Mouse (Mus musculus): ENCODE data around the gene Tmtc4.
A peak's percentile ranks its signal among the peaks of the same experiment; 100 is the strongest.

Gene Tmtc4

GRCm38 (mm10) chr14:122902884-122903283, 81.0 kb downstream of the Tmtc4 start:
- no peak for DNase-seq (ENCODE audit: low read depth, low spot score)

- DNase-seq (ENCODE audit: low read depth, low spot score): no peak
These were observed 81.7 kb downstream of the Tmtc4 start for GRCm38 (mm10) chr14:122902136-122902535.

- no peak for DNase-seq (ENCODE audit: low read depth, low spot score)
These were observed 82.1 kb downstream of the Tmtc4 start for GRCm38 (mm10) chr14:122901715-122902114.

- no peak for DNase-seq (ENCODE audit: low read depth, low spot score)
These were observed 82.7 kb downstream of the Tmtc4 start for GRCm38 (mm10) chr14:122901177-122901576.

GRCm38 (mm10) chr14:122900679-122901078, 83.2 kb downstream of the Tmtc4 start:
- no peak for DNase-seq (ENCODE audit: low read depth, low spot score)

GRCm38 (mm10) chr14:122898550-122898949, 85.3 kb downstream of the Tmtc4 start:
- DNase-seq (ENCODE audit: low read depth, low spot score): no peak

- DNase-seq (ENCODE audit: low read depth, low spot score): no peak
These were observed 87.7 kb downstream of the Tmtc4 start for GRCm38 (mm10) chr14:122896106-122896505.

GRCm38 (mm10) chr14:122891470-122891968, 92.3 kb downstream of the Tmtc4 start:
- no peak for DNase-seq (ENCODE audit: low read depth, low spot score)

GRCm38 (mm10) chr14:122888480-122888872, 95.4 kb downstream of the Tmtc4 start:
- DNase-seq (ENCODE audit: low read depth, low spot score): no peak

- DNase-seq (ENCODE audit: low read depth, low spot score): no peak
These were observed 95.9 kb downstream of the Tmtc4 start for GRCm38 (mm10) chr14:122887702-122888479.

- DNase-seq (ENCODE audit: low read depth, low spot score): no peak
These were observed 96.6 kb downstream of the Tmtc4 start for GRCm38 (mm10) chr14:122887278-122887677.

GRCm38 (mm10) chr14:122885893-122886292, 97.9 kb downstream of the Tmtc4 start:
- DNase-seq (ENCODE audit: low read depth, low spot score): no peak

- no peak for DNase-seq (ENCODE audit: low read depth, low spot score)
These were observed 99.8 kb downstream of the Tmtc4 start for GRCm38 (mm10) chr14:122883821-122884584.

GRCm38 (mm10) chr14:122883410-122883806, 100.4 kb downstream of the Tmtc4 start:
- DNase-seq (ENCODE audit: low read depth, low spot score): no peak

GRCm38 (mm10) chr14:122882795-122883409, 100.9 kb downstream of the Tmtc4 start:
- no peak for DNase-seq (ENCODE audit: low read depth, low spot score)

GRCm38 (mm10) chr14:122882201-122882639, 101.6 kb downstream of the Tmtc4 start:
- DNase-seq (ENCODE audit: low read depth, low spot score): no peak

GRCm38 (mm10) chr14:122881699-122882098, 102.1 kb downstream of the Tmtc4 start:
- DNase-seq (ENCODE audit: low read depth, low spot score): no peak

GRCm38 (mm10) chr14:122880291-122880690, 103.5 kb downstream of the Tmtc4 start:
- DNase-seq (ENCODE audit: low read depth, low spot score): no peak

- DNase-seq (ENCODE audit: low read depth, low spot score): no peak
These were observed 106.0 kb downstream of the Tmtc4 start for GRCm38 (mm10) chr14:122877787-122878186.

- DNase-seq (ENCODE audit: low read depth, low spot score): no peak
These were observed 107.1 kb downstream of the Tmtc4 start for GRCm38 (mm10) chr14:122876723-122877122.

GRCm38 (mm10) chr14:122876163-122876562, 107.7 kb downstream of the Tmtc4 start:
- DNase-seq (ENCODE audit: low read depth, low spot score): peak; percentile 76

- no peak for DNase-seq (ENCODE audit: low read depth, low spot score)
These were observed 108.2 kb downstream of the Tmtc4 start for GRCm38 (mm10) chr14:122875636-122876035.

Data from brain, embryonic 18.5 days (tissue).